Mouse (Mus musculus) urinary bladder, adult 18-20 months (tissue): ENCODE data around the gene Clybl.

Source experiments
- DNase-seq, 2 experiments: peaks; one replicate each; pipeline ENCODE4 v3.0.0; 2022; ENCODE audit warnings: low spot score in 2 of 2, mixed read lengths in 2 of 2

The Clybl gene

DNA sequence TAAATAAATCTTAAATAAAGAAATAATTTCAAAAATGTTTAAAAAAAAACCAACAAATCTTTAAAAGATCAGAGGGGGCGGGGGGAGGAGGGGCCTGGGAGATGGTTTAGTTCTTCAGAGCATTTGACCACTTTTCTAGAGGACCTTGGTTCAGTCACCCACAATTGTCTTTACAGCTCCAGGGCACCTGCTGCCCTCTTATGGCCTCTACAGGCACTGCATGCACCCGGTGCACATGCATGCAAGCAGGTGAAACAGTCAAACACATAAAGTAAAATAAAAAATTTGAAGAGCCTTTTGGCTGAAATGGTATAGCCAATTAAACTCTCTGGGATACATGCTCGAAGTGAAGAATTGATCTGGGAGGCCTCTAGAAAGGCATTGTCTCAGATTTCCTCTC is 67.6 kb downstream of the Clybl start:
- DNase-seq, result no peak

- no peak for DNase-seq
Observed at GRCm38 (mm10) chr14:122251346-122251745, 69.8 kb downstream of the Clybl start.

DNA sequence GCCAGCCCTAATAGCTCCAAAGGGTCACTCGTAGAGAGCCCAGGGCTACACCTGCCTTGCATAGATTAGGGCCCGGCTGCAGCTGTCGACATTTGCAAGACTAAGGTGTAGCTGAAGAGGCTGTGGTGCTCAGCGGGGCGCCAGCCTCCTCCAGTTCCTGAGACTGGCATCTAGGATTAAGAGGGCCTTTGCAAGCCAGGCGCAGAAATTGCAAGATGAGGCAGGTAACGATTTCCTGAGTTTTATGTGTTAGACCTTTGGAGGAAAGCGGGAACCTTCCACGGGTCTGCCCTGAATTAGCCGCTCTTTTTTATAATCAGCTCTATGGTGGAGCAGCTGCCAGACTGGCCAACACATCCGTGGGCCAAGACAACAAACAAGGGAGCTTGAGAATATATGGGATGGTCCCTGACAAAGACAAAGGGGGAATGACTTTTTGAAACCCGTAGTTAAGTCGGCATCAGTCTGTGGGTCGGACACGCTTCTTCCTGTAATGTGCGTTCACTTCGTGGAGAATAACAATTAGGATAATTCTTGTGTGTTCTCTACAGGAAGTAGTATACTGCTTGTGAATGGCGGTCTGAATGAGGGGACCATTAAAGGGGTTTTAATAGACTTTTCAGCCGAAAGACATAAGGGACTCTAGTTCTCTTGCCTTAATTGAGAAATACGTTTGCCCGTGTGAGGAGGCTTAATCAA is 74.2 kb downstream of the Clybl start:
- no peak for DNase-seq

DNA sequence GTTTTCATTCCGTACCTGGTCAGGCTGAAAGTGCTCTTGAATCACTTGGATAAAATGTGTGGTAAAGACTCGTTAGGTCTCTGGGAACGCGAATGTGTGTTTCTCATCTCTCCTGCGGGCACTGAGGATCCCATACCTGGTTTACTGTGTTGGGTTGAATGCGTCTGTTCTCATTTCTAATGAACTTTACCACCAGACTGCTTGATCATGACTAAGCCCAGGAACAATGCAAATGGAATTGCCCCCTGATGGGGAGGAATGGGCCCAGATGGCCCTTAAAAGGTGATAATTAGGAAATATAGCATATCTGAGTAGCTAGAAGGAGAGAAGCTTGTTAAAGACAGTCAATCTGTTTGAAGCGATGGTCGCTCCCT is 74.7 kb downstream of the Clybl start:
- DNase-seq, result no peak

- no peak for DNase-seq
Observed at GRCm38 (mm10) chr14:122258297-122258696, 76.8 kb downstream of the Clybl start.

- no peak for DNase-seq
Observed at GRCm38 (mm10) chr14:122261250-122261649, 79.7 kb downstream of the Clybl start.

GRCm38 (mm10) chr14:122262851-122263659 is 81.6 kb downstream of the Clybl start:
- DNase-seq, result no peak

DNA sequence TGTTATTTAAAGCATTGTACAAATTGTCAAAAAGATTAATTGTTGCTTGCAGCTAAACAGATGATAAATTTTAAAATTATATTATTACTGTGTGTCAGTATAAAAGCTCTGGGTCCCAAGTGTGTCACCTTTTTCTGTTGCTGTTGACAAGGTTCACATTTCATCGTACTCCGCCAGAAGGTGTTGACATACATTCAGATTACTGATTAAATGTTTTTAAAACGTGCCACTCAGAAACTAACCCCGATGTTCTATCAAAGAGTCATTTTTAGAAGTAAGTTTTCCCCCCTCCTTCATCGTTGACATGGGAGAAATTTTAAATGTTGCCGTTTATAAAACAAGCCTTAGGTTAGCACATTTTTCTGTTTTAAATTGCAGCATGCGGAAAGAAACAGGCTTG is 83.7 kb downstream of the Clybl start:
- DNase-seq, result no peak

DNA sequence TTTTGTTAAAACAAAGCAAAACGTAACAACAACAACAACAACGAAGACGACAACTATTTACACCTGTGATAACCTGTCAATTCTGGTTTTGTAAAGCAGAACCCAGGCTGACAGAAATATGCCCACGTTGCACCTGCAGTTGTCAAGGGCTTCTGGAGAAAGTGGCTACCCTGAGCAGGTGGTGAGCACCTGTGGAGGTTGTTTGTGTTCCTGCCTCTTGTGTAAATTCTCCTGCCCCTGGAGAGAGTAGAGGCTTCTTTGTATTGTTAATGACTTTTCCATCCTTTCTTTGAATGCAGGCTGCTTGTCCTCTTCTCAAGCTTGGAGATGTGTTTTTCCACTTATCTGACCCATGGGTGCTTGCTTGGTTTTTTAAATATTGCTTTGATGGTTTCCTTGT is 86.1 kb downstream of the Clybl start:
- no peak for DNase-seq

DNA sequence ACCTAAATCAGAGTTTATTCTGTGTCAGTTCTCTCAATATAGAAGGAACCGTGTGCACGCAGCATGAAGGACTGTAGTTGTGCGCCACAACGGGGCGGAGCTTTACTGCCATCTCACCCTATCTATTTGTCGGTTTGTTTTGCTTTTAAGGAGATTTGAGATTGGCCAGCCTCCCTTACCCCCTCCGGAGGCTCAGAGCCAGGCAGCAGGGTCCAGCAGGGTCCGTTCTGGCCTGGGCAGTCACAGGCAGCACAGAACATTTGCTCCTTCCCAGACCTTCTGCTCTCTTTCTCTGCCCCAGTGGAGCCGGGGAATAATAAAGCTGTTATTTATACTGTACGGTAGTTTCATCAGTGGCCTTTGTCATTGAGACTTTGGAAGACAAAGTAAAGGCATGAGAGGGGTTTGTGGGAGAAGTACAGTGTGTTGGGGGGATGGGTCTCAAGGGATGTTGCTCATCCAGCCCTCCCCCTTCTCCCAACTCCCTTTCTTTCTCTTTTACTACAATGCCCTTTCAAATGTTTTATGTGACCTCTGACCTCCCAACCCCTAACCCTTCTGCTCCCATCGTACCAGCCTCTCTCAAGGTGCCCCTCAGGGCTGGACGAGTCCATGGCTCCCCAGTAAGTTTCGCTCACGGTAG is 89.7 kb downstream of the Clybl start:
- DNase-seq, result no peak

- no peak for DNase-seq
Observed at GRCm38 (mm10) chr14:122277142-122277541, 95.6 kb downstream of the Clybl start.

- no peak for DNase-seq
Observed at GRCm38 (mm10) chr14:122279462-122280308, 98.2 kb downstream of the Clybl start.

DNA sequence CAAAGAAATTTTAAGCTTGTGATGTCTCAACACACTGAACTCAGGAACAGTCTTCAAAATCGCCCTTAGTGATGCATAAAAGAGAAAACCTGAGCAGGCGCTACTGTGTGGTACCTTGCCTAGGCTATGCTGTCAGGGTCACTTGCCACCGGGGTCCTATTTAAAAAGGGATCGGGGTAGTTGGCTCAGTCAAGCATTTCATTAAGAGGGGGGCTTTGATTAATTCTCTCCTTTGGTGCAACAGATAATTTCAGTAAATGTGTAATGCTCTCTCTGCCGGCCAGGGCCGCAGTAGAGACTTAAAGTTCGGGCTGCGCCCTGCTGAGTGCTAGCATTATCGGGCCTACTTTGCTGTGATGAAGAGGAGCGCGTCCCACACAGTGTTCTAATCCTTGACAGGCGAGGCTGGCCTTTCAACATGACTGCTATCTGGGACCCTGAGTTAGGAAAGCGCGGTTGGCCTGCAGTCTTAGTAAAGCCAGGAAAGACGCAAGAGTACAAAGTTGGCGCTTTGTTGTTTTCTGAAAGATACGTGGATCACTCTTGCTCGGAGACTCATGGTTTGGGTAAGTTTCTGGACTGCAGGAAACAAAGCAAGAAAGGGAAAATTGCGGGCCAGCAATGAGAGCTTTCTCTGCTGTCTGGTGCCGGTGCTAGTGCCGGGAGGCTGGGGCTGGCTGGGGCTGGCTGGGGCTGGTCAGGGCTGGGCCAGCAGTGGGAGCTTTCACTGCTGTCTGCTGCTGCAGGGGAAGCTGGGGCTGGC is 99.0 kb downstream of the Clybl start:
- DNase-seq, result no peak

DNA sequence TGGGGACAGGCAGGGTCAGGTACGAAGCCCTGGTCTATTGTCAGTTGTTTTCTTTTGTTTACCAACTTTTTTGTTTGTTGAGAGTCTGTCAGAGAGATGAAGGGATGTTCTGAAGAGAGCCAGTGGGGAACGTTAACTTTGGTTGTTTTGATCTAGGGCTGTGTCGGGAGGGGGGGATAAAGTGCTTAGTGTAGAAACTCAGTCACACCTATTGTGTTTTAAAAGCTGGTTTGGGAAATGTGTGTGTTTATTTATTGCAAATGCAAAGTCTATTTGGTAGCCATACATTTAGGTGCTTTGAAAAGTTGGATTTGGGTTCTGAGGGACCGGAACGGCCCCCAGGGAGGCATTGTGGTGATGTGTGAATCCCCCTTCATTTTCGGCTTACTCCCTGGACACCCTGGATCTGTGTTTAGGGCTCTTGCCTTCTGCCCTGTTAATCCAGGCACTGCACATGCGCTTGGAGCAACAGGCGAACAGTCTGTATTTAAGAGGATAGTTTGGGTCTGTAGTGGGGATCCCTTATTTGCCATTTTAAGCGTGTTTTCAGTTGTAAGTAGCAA is 99.6 kb downstream of the Clybl start:
- no peak for DNase-seq

GRCm38 (mm10) chr14:122283959-122284358 is 102.5 kb downstream of the Clybl start:
- no peak for DNase-seq

- DNase-seq, result no peak
Observed at GRCm38 (mm10) chr14:122296399-122296798, 114.9 kb downstream of the Clybl start.

DNA sequence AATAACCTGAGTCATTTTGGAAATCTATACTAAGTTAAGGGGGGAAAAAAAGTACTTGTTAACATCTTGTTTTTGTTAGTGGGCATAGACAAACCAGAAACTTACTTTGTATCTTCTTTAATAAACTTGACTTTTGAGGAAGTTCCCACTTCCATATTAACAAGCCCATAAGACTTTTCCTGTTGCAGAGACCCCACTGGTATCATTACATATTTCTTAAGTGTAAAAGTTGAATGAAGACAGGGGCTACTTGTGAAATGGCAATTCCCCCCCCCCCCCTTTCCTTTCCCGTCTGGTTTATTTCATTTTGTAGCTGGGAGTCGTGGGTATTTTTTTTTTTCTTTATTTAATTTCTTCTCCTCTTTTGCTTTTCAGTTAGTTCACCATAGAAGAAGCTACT is 115.4 kb downstream of the Clybl start:
- no peak for DNase-seq

GRCm38 (mm10) chr14:122297386-122298109 is 116.0 kb downstream of the Clybl start:
- no peak for DNase-seq

- DNase-seq, result no peak
Observed at GRCm38 (mm10) chr14:122300261-122300660, 118.8 kb downstream of the Clybl start.

- no peak for DNase-seq
Observed at GRCm38 (mm10) chr14:122303821-122304220, 122.3 kb downstream of the Clybl start.
